Mouse (Mus musculus) lung, embryonic 14.5 days (tissue): ENCODE data around the gene Gm20388. TPM values are rescaled to one million over a fixed set of nuclear protein-coding genes. Genes with fewer than 3 reads are reported as not detected.
A peak's percentile ranks its signal among the peaks of the same experiment; 100 is the strongest.

Source experiments
- ATAC-seq: fragments of 200-750 bp; cut with Nextera tagmentation; 2 replicates; pipeline ENCODE4 v1.8.0; 2017; ENCODE audit warnings: mild to moderate bottlenecking, moderate TSS enrichment, moderate library complexity; ENCODE audit not compliant: insufficient read depth
- DNase-seq: peaks from one replicate; pipeline ENCODE4 v3.0.0-alpha.2; 2015
- H3K27ac ChIP-seq: fragments of 300-500 bp; sonication (generic); 2 replicates; pipeline ENCODE4 v1.5.1; 2014; ENCODE audit warnings: low read depth, mild to moderate bottlenecking, moderate library complexity
- H3K27me3 ChIP-seq: fragments of 300-500 bp; sonication (generic); 2 replicates; pipeline ENCODE4 v1.6.1; 2014; ENCODE audit warnings: low read length, control low read depth; ENCODE audit not compliant: insufficient read depth
- H3K36me3 ChIP-seq: fragments of 300-500 bp; sonication (generic); 2 replicates; pipeline ENCODE4 v1.6.1; 2014; ENCODE audit warnings: control low read depth; ENCODE audit not compliant: insufficient read depth
- H3K4me1 ChIP-seq: fragments of 300-500 bp; sonication (generic); 2 replicates; pipeline ENCODE4 v1.6.1; 2014; ENCODE audit warnings: antibody characterized with exemption, control low read depth; ENCODE audit not compliant: insufficient read depth
- H3K4me2 ChIP-seq: fragments of 300-500 bp; sonication (generic); 2 replicates; pipeline ENCODE4 v1.6.1; 2014; ENCODE audit warnings: mild to moderate bottlenecking
- H3K4me3 ChIP-seq: fragments of 300-500 bp; sonication (generic); 2 replicates; pipeline ENCODE4 v1.5.1; 2014; ENCODE audit warnings: low read depth, low read length
- H3K9ac ChIP-seq: fragments of 300-500 bp; sonication (generic); 2 replicates; pipeline ENCODE4 v1.6.1; 2014
- H3K9me3 ChIP-seq: fragments of 300-500 bp; sonication (generic); 2 replicates; pipeline ENCODE4 v1.6.1; 2016; ENCODE audit warnings: low read depth, low read length, control low read depth
- CTCF ChIP-seq: IDR thresholded peaks from 2 replicates; pipeline ENCODE4 v1.5.1; 2016; ENCODE audit warnings: antibody characterized with exemption, low read depth
- WGBS: fragments of 180-500 bp; shearing (Covaris S2); extraction: QIAGEN DNeasy Blood & Tissue Kit; methylation state at CpG from one replicate; pipeline ENCODE4 v1.1.7; 2014; 5-methylcytosine and 5-hydroxymethylcytosine counted together
- polyA plus RNA-seq: library from polyadenylated mRNA; unstranded; fragments of >200 nt; fragmentation: Nextera tagmentation; extraction: Ambion mirVana; gene quantifications from 2 replicates; pipeline ENCODE4 v1.2.1, GENCODE M21; 2014

Gm20388 gene
- polyA plus RNA-seq, 1 experiment from 2014 or later = not detected

- ATAC-seq (no peak), DNase-seq (no peak)
- H3K27ac ChIP-seq = no peak overlapping the region
- no peak overlapping the region for H3K9ac ChIP-seq
- H3K4me2 ChIP-seq = no peak overlapping the region
- no peaks in the 10 kb centered on the region for H3K36me3 ChIP-seq
- TF ChIP-seq CTCF = no peak
- peaks cover 2% of the 10 kb centered on the region; the same call in 1 of the 2 replicates for H3K4me1 ChIP-seq
- no peaks in the 10 kb centered on the region for H3K9me3 ChIP-seq
- WGBS = 76% methylated on average over 12 of the region's 12 CpGs
- H3K27me3 ChIP-seq = no peaks in the 10 kb centered on the region
- no peak overlapping the region for H3K4me3 ChIP-seq
Observed at GRCm38 (mm10) chr8:122851692-122852545, 2941.3 kb downstream of the Gm20388 start.

GRCm38 (mm10) chr8:122852546-122852905, 2941.9 kb downstream of the Gm20388 start:
- H3K4me1 ChIP-seq = peaks cover 2% of the 10 kb centered on the region; the same call in 1 of the 2 replicates
- no peaks in the 10 kb centered on the region for H3K36me3 ChIP-seq
- WGBS = 50% methylated on average over 1 of the region's 1 CpGs
- no peak for TF ChIP-seq CTCF
- H3K4me2 ChIP-seq = no peak overlapping the region
- no peak overlapping the region for H3K4me3 ChIP-seq
- no peak overlapping the region for H3K9ac ChIP-seq
- DNase-seq (no peak), ATAC-seq (no peak)
- H3K27ac ChIP-seq = no peak overlapping the region
- H3K9me3 ChIP-seq = no peaks in the 10 kb centered on the region
- H3K27me3 ChIP-seq = no peaks in the 10 kb centered on the region

- peak; percentile 57; the same call in 1 of the 2 replicates for ATAC-seq
- Histone ChIP-seq H3K4me2 (no peak overlapping the region), H3K4me1 (peaks cover 2% of the 10 kb centered on the region; the same call in 1 of the 2 replicates), H3K27ac (no peak overlapping the region), H3K4me3 (no peak overlapping the region), H3K27me3 (no peaks in the 10 kb centered on the region), H3K36me3 (no peaks in the 10 kb centered on the region), H3K9me3 (no peaks in the 10 kb centered on the region), H3K9ac (no peak overlapping the region)
- peak; percentile 39 for DNase-seq
- WGBS = 23% methylated on average over 11 of the region's 11 CpGs
- TF ChIP-seq CTCF = no peak
Observed at GRCm38 (mm10) chr8:122853340-122853771, 2942.7 kb downstream of the Gm20388 start.

- H3K4me1 ChIP-seq = peaks cover 2% of the 10 kb centered on the region; the same call in 1 of the 2 replicates
- no peak overlapping the region for H3K4me2 ChIP-seq
- DNase-seq = no peak
- no peak overlapping the region for H3K9ac ChIP-seq
- 61% methylated on average over 7 of the region's 7 CpGs for WGBS
- no peak overlapping the region for H3K27ac ChIP-seq
- no peak overlapping the region for H3K4me3 ChIP-seq
- ATAC-seq = no peak
- H3K9me3 ChIP-seq = no peaks in the 10 kb centered on the region
- no peaks in the 10 kb centered on the region for H3K27me3 ChIP-seq
- H3K36me3 ChIP-seq = no peaks in the 10 kb centered on the region
- TF ChIP-seq CTCF = no peak
Observed at GRCm38 (mm10) chr8:122854388-122854787, 2943.7 kb downstream of the Gm20388 start.

- WGBS = 76% methylated on average over 4 of the region's 4 CpGs
- Histone ChIP-seq H3K9me3 (no peaks in the 10 kb centered on the region), H3K36me3 (no peaks in the 10 kb centered on the region), H3K4me2 (no peak overlapping the region), H3K4me3 (no peak overlapping the region), H3K27ac (no peak overlapping the region), H3K9ac (no peak overlapping the region), H3K27me3 (no peaks in the 10 kb centered on the region), H3K4me1 (peaks cover 2% of the 10 kb centered on the region; the same call in 1 of the 2 replicates)
- no peak for TF ChIP-seq CTCF
- ATAC-seq (no peak), DNase-seq (no peak)
Observed at GRCm38 (mm10) chr8:122855123-122855522, 2944.5 kb downstream of the Gm20388 start.

GRCm38 (mm10) chr8:122856288-122856687, 2945.6 kb downstream of the Gm20388 start:
- WGBS = 71% methylated on average over 8 of the region's 8 CpGs
- no peaks in the 10 kb centered on the region for H3K27me3 ChIP-seq
- H3K4me1 ChIP-seq = peaks cover 2% of the 10 kb centered on the region; the same call in 1 of the 2 replicates
- H3K4me3 ChIP-seq = no peak overlapping the region
- H3K27ac ChIP-seq = no peak overlapping the region
- no peaks in the 10 kb centered on the region for H3K36me3 ChIP-seq
- H3K9ac ChIP-seq = no peak overlapping the region
- no peaks in the 10 kb centered on the region for H3K9me3 ChIP-seq
- no peak for DNase-seq
- ATAC-seq = no peak
- no peak overlapping the region for H3K4me2 ChIP-seq
- no peak for TF ChIP-seq CTCF

- Histone ChIP-seq H3K27me3 (no peaks in the 10 kb centered on the region), H3K9ac (no peak overlapping the region), H3K9me3 (peaks cover 6% of the 10 kb centered on the region; the same call in 1 of the 2 replicates), H3K4me2 (no peak overlapping the region), H3K36me3 (no peaks in the 10 kb centered on the region), H3K4me1 (no peaks in the 10 kb centered on the region), H3K27ac (no peak overlapping the region), H3K4me3 (no peak overlapping the region)
- no peak for DNase-seq
- TF ChIP-seq CTCF = no peak
- 54% methylated on average over 13 of the region's 13 CpGs for WGBS
- ATAC-seq = no peak
Observed at GRCm38 (mm10) chr8:122859843-122860242, 2949.2 kb downstream of the Gm20388 start.
